Mouse (Mus musculus): ENCODE measurements around the gene Med19. TPM values are rescaled to one million over a fixed set of nuclear protein-coding genes. Genes with fewer than 3 reads are reported as not detected.

The Med19 gene
- 10 to 100 TPM; 26.7 to 28.6 TPM for total RNA-seq (2021)
- long read RNA-seq, experiment 1, transcript Med19-201 (5 exons, 2,059 nt) = major isoform, 10 of 16 reads
- long read RNA-seq, experiment 1, partial matches to known transcripts = 1 of 16 reads
- long read RNA-seq, experiment 1, other reads (novel, unspliced or antisense) = 5 of 16 reads
- long read RNA-seq, experiment 2, transcript Med19-201 (5 exons, 2,059 nt) = major isoform, 16 of 19 reads
- long read RNA-seq, experiment 2, partial matches to known transcripts = 3 of 19 reads
- long read RNA-seq, experiment 2, other reads (novel, unspliced or antisense) = 0 of 19 reads

GRCm38 (mm10) chr2:84677968-84678880 lies at the start of gene Med19, which contains the start of gene Gm28635:
Gene Med19 (plus strand): TSS chr2:84678402.
Gene Gm28635 (minus strand): TSS chr2:84678041.
- peak; percentile 58 to 75 for DNase-seq (ENCODE audit: low spot score in 2 of 2)

- DNase-seq (ENCODE audit: low spot score in 2 of 2) = no peak
These were observed 46.2 kb upstream of the Med19 start for GRCm38 (mm10) chr2:84632001-84632400.

- DNase-seq (ENCODE audit: low spot score in 2 of 2) = no peak
These were observed 45.2 kb upstream of the Med19 start for GRCm38 (mm10) chr2:84632999-84633398.

GRCm38 (mm10) chr2:84634006-84634405 lies 44.2 kb upstream of the Med19 start:
- DNase-seq (ENCODE audit: low spot score in 2 of 2) = no peak

- no peak for DNase-seq (ENCODE audit: low spot score in 2 of 2)
These were observed 43.2 kb upstream of the Med19 start for GRCm38 (mm10) chr2:84634934-84635482.

GRCm38 (mm10) chr2:84635611-84636010 lies 42.6 kb upstream of the Med19 start:
- DNase-seq (ENCODE audit: low spot score in 2 of 2) = peak in 1 of 2 experiments; percentile 68

- DNase-seq (ENCODE audit: low spot score in 2 of 2) = no peak
These were observed 41.9 kb upstream of the Med19 start for GRCm38 (mm10) chr2:84636231-84636741.

- no peak for DNase-seq (ENCODE audit: low spot score in 2 of 2)
These were observed 40.6 kb upstream of the Med19 start for GRCm38 (mm10) chr2:84637452-84638165.

GRCm38 (mm10) chr2:84638428-84639220 lies 39.6 kb upstream of the Med19 start:
- no peak for DNase-seq (ENCODE audit: low spot score in 2 of 2)

- no peak for DNase-seq (ENCODE audit: low spot score in 2 of 2)
These were observed 37.4 kb upstream of the Med19 start for GRCm38 (mm10) chr2:84640833-84641232.

- no peak for DNase-seq (ENCODE audit: low spot score in 2 of 2)
These were observed 32.1 kb upstream of the Med19 start for GRCm38 (mm10) chr2:84646138-84646537.

GRCm38 (mm10) chr2:84647051-84647568 lies 31.1 kb upstream of the Med19 start:
- no peak for DNase-seq (ENCODE audit: low spot score in 2 of 2)

- no peak for DNase-seq (ENCODE audit: low spot score in 2 of 2)
These were observed 29.8 kb upstream of the Med19 start for GRCm38 (mm10) chr2:84648369-84648768.

- DNase-seq (ENCODE audit: low spot score in 2 of 2) = no peak
These were observed 28.5 kb upstream of the Med19 start for GRCm38 (mm10) chr2:84649674-84650073.

GRCm38 (mm10) chr2:84650464-84651195 lies 27.6 kb upstream of the Med19 start, which contains the start of gene Ctnnd1:
Gene Ctnnd1 (minus strand): TSS chr2:84650765.
- DNase-seq (ENCODE audit: low spot score in 2 of 2) = peak; percentile 35 to 57

GRCm38 (mm10) chr2:84653354-84653753 lies 24.8 kb upstream of the Med19 start:
- no peak for DNase-seq (ENCODE audit: low spot score in 2 of 2)

GRCm38 (mm10) chr2:84655864-84656263 lies 22.3 kb upstream of the Med19 start:
- DNase-seq (ENCODE audit: low spot score in 2 of 2) = no peak

GRCm38 (mm10) chr2:84658806-84659205 lies 19.4 kb upstream of the Med19 start, which contains the start of gene Btbd18:
Gene Btbd18 (plus strand): TSS chr2:84659079.
- DNase-seq (ENCODE audit: low spot score in 2 of 2) = no peak

GRCm38 (mm10) chr2:84660253-84660652 lies 17.9 kb upstream of the Med19 start:
- no peak for DNase-seq (ENCODE audit: low spot score in 2 of 2)
